Mouse (Mus musculus) heart, adult 2 months (tissue): ENCODE measurements around the gene Macrod1. TPM values are rescaled to one million over a fixed set of nuclear protein-coding genes. Genes with fewer than 3 reads are reported as not detected.
"Not testable (repeated sequence)": the region's sequence is repeated elsewhere in the genome, so short reads cannot be mapped to it uniquely, and the experiment has no call there.

Source experiments
- DNase-seq, 2 experiments: peaks; one replicate each; pipeline ENCODE4 v3.0.0; 2021
- H3K27ac ChIP-seq: fragments of 200-600 bp; 2 replicates; pipeline ENCODE4 v1.8.1; 2022
- H3K27me3 ChIP-seq: fragments of 200-500 bp; 2 replicates; pipeline ENCODE4 v1.6.1; 2012; ENCODE audit warnings: mild to moderate bottlenecking, low read length, inconsistent platforms, mixed read lengths; ENCODE audit not compliant: control insufficient read depth, insufficient read depth
- H3K36me3 ChIP-seq: fragments of 200-500 bp; 2 replicates; pipeline ENCODE4 v1.6.1; 2012; ENCODE audit warnings: low read length, inconsistent platforms; ENCODE audit not compliant: control insufficient read depth, insufficient read depth
- H3K4me1 ChIP-seq: fragments of 200-500 bp; 2 replicates; pipeline ENCODE4 v1.6.1; 2011; ENCODE audit warnings: low read length; ENCODE audit not compliant: control insufficient read depth, insufficient read depth
- H3K4me3 ChIP-seq: fragments of 200-600 bp; 2 replicates; pipeline ENCODE4 v1.8.1; 2022
- H3K79me2 ChIP-seq: fragments of 200-500 bp; replicated peaks from 2 replicates; pipeline ENCODE4 v1.6.1; 2012; ENCODE audit warnings: mild to moderate bottlenecking, inconsistent platforms, low read length, moderate library complexity, mixed read lengths; ENCODE audit not compliant: control insufficient read depth, insufficient read depth
- H3K9ac ChIP-seq: fragments of 200-500 bp; 2 replicates; pipeline ENCODE4 v1.6.1; 2012; ENCODE audit warnings: low read depth, mild to moderate bottlenecking, control low read depth, inconsistent platforms, low read length, mixed read lengths
- CTCF ChIP-seq: fragments of 200-600 bp; IDR thresholded peaks from 2 replicates; pipeline ENCODE4 v1.8.1; 2022; ENCODE audit warnings: antibody characterized with exemption, mild to moderate bottlenecking, moderate library complexity
- EP300 ChIP-seq: fragments of 200-500 bp; IDR thresholded peaks from 2 replicates; pipeline ENCODE4 v1.6.1; 2011; ENCODE audit warnings: low read depth, low read length, control low read depth; ENCODE audit not compliant: insufficient read depth
- POLR2A ChIP-seq: fragments of 200-500 bp; IDR thresholded peaks from 2 replicates; pipeline ENCODE4 v1.6.1; 2011; ENCODE audit warnings: mild to moderate bottlenecking, low read depth, low read length, control low read depth; ENCODE audit not compliant: insufficient read depth
- WGBS: fragments of 180-500 bp; shearing (Covaris S2); methylation state at CpG from one replicate; pipeline ENCODE4 v1.1.7; 2018; 5-methylcytosine and 5-hydroxymethylcytosine counted together
- intact Hi-C: fragments of 180-260 bp; cut with DNase I; formaldehyde crosslinking; loops from one replicate; pipeline ENCODE4 v1.15.1; 2025
- polyA plus RNA-seq: library from polyadenylated mRNA; depleted of rRNA; stranded (reverse); fragments of >200 nt; gene quantifications from 2 replicates; pipeline ENCODE4 v1.2.3, GENCODE M21; 2012
- total RNA-seq, 2 experiments: library from RNA; stranded (reverse); gene quantifications; 2 replicates each; pipeline ENCODE4 v1.2.3; 2021

Gene Macrod1
- total and polyA plus RNA-seq, 3 experiments, result 262 to 309 (median 278) TPM

- intact Hi-C loops, result no loop called here
- Histone ChIP-seq H3K27ac (no peak overlapping the region), H3K9ac (no peak overlapping the region), H3K27me3 (no peaks in the 10 kb centered on the region), H3K4me3 (no peak overlapping the region), H3K79me2 (no peaks in the 10 kb centered on the region), H3K36me3 (no peaks in the 10 kb centered on the region), H3K4me1 (peaks cover 1% of the 10 kb centered on the region; the same call in 1 of the 2 replicates)
- DNase-seq, result no peak
- TF ChIP-seq EP300, result no peak
- TF ChIP-seq POLR2A, result no peak
- TF ChIP-seq CTCF, result no peak
- 77% methylated on average over 12 of the region's 12 CpGs for WGBS
Observed at GRCm38 (mm10) chr19:7073997-7074781, 17.6 kb downstream of the Macrod1 start.

- 87% methylated on average over 11 of the region's 11 CpGs for WGBS
- H3K9ac ChIP-seq, DNase-seq, H3K27me3 ChIP-seq, intact Hi-C loops, H3K36me3 ChIP-seq, H3K79me2 ChIP-seq, H3K27ac ChIP-seq, H3K4me1 ChIP-seq, H3K4me3 ChIP-seq: not testable (repeated sequence)
Observed at GRCm38 (mm10) chr19:7075336-7075735, 18.7 kb downstream of the Macrod1 start.

- no peak for TF ChIP-seq CTCF
- no peak for TF ChIP-seq EP300
- no peak for TF ChIP-seq POLR2A
- no peaks in the 10 kb centered on the region for H3K27me3 ChIP-seq
- DNase-seq, result no peak
- H3K27ac ChIP-seq, result no peak overlapping the region
- H3K36me3 ChIP-seq, result no peaks in the 10 kb centered on the region
- no peaks in the 10 kb centered on the region for H3K79me2 ChIP-seq
- WGBS, result 66% methylated on average over 9 of the region's 9 CpGs
- no peak overlapping the region for H3K9ac ChIP-seq
- H3K4me3 ChIP-seq, result no peak overlapping the region
- peaks cover 1% of the 10 kb centered on the region; the same call in 1 of the 2 replicates for H3K4me1 ChIP-seq
- intact Hi-C loops, result no loop called here
Observed at GRCm38 (mm10) chr19:7077666-7078065, 21.1 kb downstream of the Macrod1 start.

GRCm38 (mm10) chr19:7078271-7078670 lies 21.7 kb downstream of the Macrod1 start:
- WGBS, result 88% methylated on average over 7 of the region's 7 CpGs

GRCm38 (mm10) chr19:7081516-7082266 lies 25.1 kb downstream of the Macrod1 start:
- Histone ChIP-seq H3K4me3 (no peak overlapping the region), H3K27me3 (no peaks in the 10 kb centered on the region), H3K79me2 (no peaks in the 10 kb centered on the region), H3K9ac (no peak overlapping the region), H3K36me3 (no peaks in the 10 kb centered on the region), H3K27ac (no peak overlapping the region), H3K4me1 (no peaks in the 10 kb centered on the region)
- intact Hi-C loops, result no loop called here
- DNase-seq, result no peak
- WGBS, result 58% methylated on average over 7 of the region's 7 CpGs
- TF ChIP-seq POLR2A (no peak), EP300 (no peak), CTCF (no peak)

More at GRCm38 (mm10) chr19:7078271-7078670, 21.7 kb downstream of the Macrod1 start:
- intact Hi-C loops, result no loop called here
- no peak overlapping the region for H3K9ac ChIP-seq
- H3K27ac ChIP-seq, result no peak overlapping the region
- H3K27me3 ChIP-seq, result no peaks in the 10 kb centered on the region
- H3K4me1 ChIP-seq, result peaks cover 1% of the 10 kb centered on the region; the same call in 1 of the 2 replicates
- no peak for TF ChIP-seq CTCF
- TF ChIP-seq POLR2A, result no peak
- TF ChIP-seq EP300, result no peak
- DNase-seq, result no peak
- H3K79me2 ChIP-seq, result no peaks in the 10 kb centered on the region
- no peaks in the 10 kb centered on the region for H3K36me3 ChIP-seq
- H3K4me3 ChIP-seq, result no peak overlapping the region

- Histone ChIP-seq H3K27me3 (no peaks in the 10 kb centered on the region), H3K9ac (no peak overlapping the region), H3K27ac (no peak overlapping the region), H3K4me3 (no peak overlapping the region), H3K36me3 (no peaks in the 10 kb centered on the region), H3K79me2 (no peaks in the 10 kb centered on the region), H3K4me1 (no peaks in the 10 kb centered on the region)
- 58% methylated on average over 14 of the region's 14 CpGs for WGBS
- no peak for DNase-seq
- intact Hi-C loops, result no loop called here
- no peak for TF ChIP-seq EP300
- no peak for TF ChIP-seq CTCF
Observed at GRCm38 (mm10) chr19:7083035-7083794, 26.6 kb downstream of the Macrod1 start.
